Mouse (Mus musculus) liver, embryonic 14.5 days (tissue): ENCODE measurements around the gene Mmp21.

ENCODE experiments used
- CTCF ChIP-seq: IDR thresholded peaks from 2 replicates; pipeline ENCODE4 v1.5.1; 2016; ENCODE audit warnings: antibody characterized with exemption, low read depth, control low read depth
- EP300 ChIP-seq: IDR thresholded peaks from 2 replicates; pipeline ENCODE4 v1.6.1; 2016; ENCODE audit warnings: antibody characterized with exemption, low read depth

GRCm38 (mm10) chr7:133684110-133684509, 4.2 kb upstream of the Mmp21 start:
- TF ChIP-seq CTCF (peak; percentile 92), EP300 (no peak)
